Mouse (Mus musculus): ENCODE results near the gene Olfr967. TPM values are rescaled to one million over a fixed set of nuclear protein-coding genes. Genes with fewer than 3 reads are reported as not detected.

Gene Olfr967
- total and polyA plus RNA-seq, 3 experiments, result 0.16 TPM; not detected in 2

- no peak overlapping the region for H3K4me3 ChIP-seq (ENCODE audit: low read depth, low read length)
- no peak for DNase-seq (ENCODE audit: low spot score)
- no peak for TF ChIP-seq TAL1 (conservative IDR thresholded peaks at IDR 0.05; ENCODE audit: low read depth, low read length)
- TF ChIP-seq GATA1 (IDR thresholded peaks at IDR 0.05; ENCODE audit: borderline replicate concordance, low read length), result no peak
- TF ChIP-seq POLR2AphosphoS5 (IDR thresholded peaks at IDR 0.05; ENCODE audit: insufficient replicate concordance, low read depth, low read length), result no peak
- no peak for TF ChIP-seq CTCF (IDR thresholded peaks at IDR 0.05; ENCODE audit: low read depth, low read length)
- no peak for ATAC-seq (ENCODE audit: extremely low read depth, insufficient number of reproducible peaks, low FRiP score, poor library complexity, severe bottlenecking)
- no peaks in the 10 kb centered on the region for H3K27me3 ChIP-seq (ENCODE audit: insufficient read depth, low read length)
- peaks cover 2% of the 10 kb centered on the region; the same call in 1 of the 2 replicates for H3K9me3 ChIP-seq (replicated peaks)
- no peaks in the 10 kb centered on the region for H3K36me3 ChIP-seq (replicated peaks)
- H3K4me1 ChIP-seq (ENCODE audit: insufficient read depth, low read depth, low read length), result no peaks in the 10 kb centered on the region
These were observed 5.3 kb upstream of the Olfr967 start for GRCm38 (mm10) chr9:39740741-39741140.

- no peak for DNase-seq (ENCODE audit: low spot score)
- H3K27me3 ChIP-seq (ENCODE audit: insufficient read depth, low read length), result no peaks in the 10 kb centered on the region
- no peaks in the 10 kb centered on the region for H3K36me3 ChIP-seq (replicated peaks)
- peaks cover 2% of the 10 kb centered on the region; the same call in 1 of the 2 replicates for H3K9me3 ChIP-seq (replicated peaks)
- no peak for TF ChIP-seq GATA1 (IDR thresholded peaks at IDR 0.05; ENCODE audit: borderline replicate concordance, low read length)
- TF ChIP-seq POLR2AphosphoS5 (IDR thresholded peaks at IDR 0.05; ENCODE audit: insufficient replicate concordance, low read depth, low read length), result no peak
- no peak for TF ChIP-seq TAL1 (conservative IDR thresholded peaks at IDR 0.05; ENCODE audit: low read depth, low read length)
- no peak for TF ChIP-seq GATA2 (IDR thresholded peaks at IDR 0.05; ENCODE audit: borderline replicate concordance, low read depth, low read length)
- TF ChIP-seq CTCF (IDR thresholded peaks at IDR 0.05; ENCODE audit: low read depth, low read length), result no peak
- no peak for ATAC-seq (ENCODE audit: extremely low read depth, insufficient number of reproducible peaks, low FRiP score, poor library complexity, severe bottlenecking)
- no peak overlapping the region for H3K4me3 ChIP-seq (ENCODE audit: low read depth, low read length)
- no peaks in the 10 kb centered on the region for H3K4me1 ChIP-seq (ENCODE audit: insufficient read depth, low read depth, low read length)
These were observed 379 bp downstream of the Olfr967 start for GRCm38 (mm10) chr9:39746428-39746827.

- DNase-seq (ENCODE audit: low spot score), result no peak
- no peak for ATAC-seq (ENCODE audit: extremely low read depth, insufficient number of reproducible peaks, low FRiP score, poor library complexity, severe bottlenecking)
- H3K4me3 ChIP-seq (ENCODE audit: low read depth, low read length), result no peak within 1 kb of the TSS
- no peaks in the 10 kb centered on the region for H3K27me3 ChIP-seq (ENCODE audit: insufficient read depth, low read length)
- H3K9me3 ChIP-seq (replicated peaks), result no peaks in the 10 kb centered on the region
- H3K4me1 ChIP-seq (ENCODE audit: insufficient read depth, low read depth, low read length), result no peaks in the 10 kb centered on the region
- TF ChIP-seq POLR2AphosphoS5 (IDR thresholded peaks at IDR 0.05; ENCODE audit: insufficient replicate concordance, low read depth, low read length), result no peak
- no peak for TF ChIP-seq CTCF (IDR thresholded peaks at IDR 0.05; ENCODE audit: low read depth, low read length)
- TF ChIP-seq TAL1 (conservative IDR thresholded peaks at IDR 0.05; ENCODE audit: low read depth, low read length), result no peak
- no peak for TF ChIP-seq GATA1 (IDR thresholded peaks at IDR 0.05; ENCODE audit: borderline replicate concordance, low read length)
- no peak for TF ChIP-seq GATA2 (IDR thresholded peaks at IDR 0.05; ENCODE audit: borderline replicate concordance, low read depth, low read length)
- H3K36me3 ChIP-seq (replicated peaks), result no peaks in the 10 kb centered on the region
These were observed 37.1 kb downstream of the Olfr967 start, which contains the start of gene Olfr968 for GRCm38 (mm10) chr9:39783153-39783552. Olfr968 (minus strand) TSS chr9:39783253.

GRCm38 (mm10) chr9:39790558-39790957 lies 44.5 kb downstream of the Olfr967 start, which contains the start of gene Olfr969:
Olfr969 (plus strand) TSS chr9:39790945.
- ATAC-seq (ENCODE audit: extremely low read depth, insufficient number of reproducible peaks, low FRiP score, poor library complexity, severe bottlenecking) (no peak), DNase-seq (ENCODE audit: low spot score) (no peak)
- Histone ChIP-seq H3K4me3 (ENCODE audit: low read depth, low read length) (no peak within 1 kb of the TSS), H3K4me1 (ENCODE audit: insufficient read depth, low read depth, low read length) (no peaks in the 10 kb centered on the region), H3K9me3 (replicated peaks) (no peaks in the 10 kb centered on the region), H3K27me3 (ENCODE audit: insufficient read depth, low read length) (no peaks in the 10 kb centered on the region), H3K36me3 (replicated peaks) (no peaks in the 10 kb centered on the region)
- TF ChIP-seq TAL1 (conservative IDR thresholded peaks at IDR 0.05; ENCODE audit: low read depth, low read length) (no peak), GATA1 (IDR thresholded peaks at IDR 0.05; ENCODE audit: borderline replicate concordance, low read length) (no peak), POLR2AphosphoS5 (IDR thresholded peaks at IDR 0.05; ENCODE audit: insufficient replicate concordance, low read depth, low read length) (no peak), GATA2 (IDR thresholded peaks at IDR 0.05; ENCODE audit: borderline replicate concordance, low read depth, low read length) (no peak), CTCF (IDR thresholded peaks at IDR 0.05; ENCODE audit: low read depth, low read length) (no peak)

Other genes starting within 250 kb of the Olfr967 start
Only the 20 nearest of the 21 such genes appear.
- not detected in 2 replicates for gene Olfr957, start 230.4 kb upstream of the Olfr967 start, total RNA-seq (2014; fragmentation: Nextera tagmentation)
- gene Olfr957, start 230.4 kb upstream of the Olfr967 start, total RNA-seq (2017), result 0.22 TPM in 1 of 2 replicates, not detected in the other
- not detected in 2 replicates for gene Olfr957, start 230.4 kb upstream of the Olfr967 start, polyA plus RNA-seq (2012)
- not detected in 2 replicates for gene Olfr958, start 192.2 kb upstream of the Olfr967 start, total RNA-seq (2014; fragmentation: Nextera tagmentation)
- gene Olfr958, start 192.2 kb upstream of the Olfr967 start, total RNA-seq (2017), result 0.06 and 0.11 TPM in 2 replicates
- gene Olfr958, start 192.2 kb upstream of the Olfr967 start, polyA plus RNA-seq (2012), result not detected in 2 replicates
- not detected in 2 replicates for gene Olfr959, start 170.7 kb upstream of the Olfr967 start, total RNA-seq (2014; fragmentation: Nextera tagmentation)
- 0.05 and 0.23 TPM in 2 replicates for gene Olfr959, start 170.7 kb upstream of the Olfr967 start, total RNA-seq (2017)
- not detected in 2 replicates for gene Olfr959, start 170.7 kb upstream of the Olfr967 start, polyA plus RNA-seq (2012)
- gene AW551984, start 141.8 kb upstream of the Olfr967 start, total RNA-seq (2014; fragmentation: Nextera tagmentation), result not detected in 2 replicates
- 0.27 TPM in 1 of 2 replicates, not detected in the other for gene AW551984, start 141.8 kb upstream of the Olfr967 start, total RNA-seq (2017)
- gene AW551984, start 141.8 kb upstream of the Olfr967 start, polyA plus RNA-seq (2012), result not detected in 2 replicates
- not detected in 2 replicates for gene Olfr148, start 135.6 kb upstream of the Olfr967 start, total RNA-seq (2014; fragmentation: Nextera tagmentation)
- 0.12 TPM in 1 of 2 replicates, not detected in the other for gene Olfr148, start 135.6 kb upstream of the Olfr967 start, total RNA-seq (2017)
- not detected in 2 replicates for gene Olfr148, start 135.6 kb upstream of the Olfr967 start, polyA plus RNA-seq (2012)
- gene Olfr960, start 124.9 kb upstream of the Olfr967 start, total RNA-seq (2014; fragmentation: Nextera tagmentation), result not detected in 2 replicates
- gene Olfr960, start 124.9 kb upstream of the Olfr967 start, total RNA-seq (2017), result 0.49 TPM in 1 of 2 replicates, not detected in the other
- gene Olfr960, start 124.9 kb upstream of the Olfr967 start, polyA plus RNA-seq (2012), result not detected in 2 replicates
- gene Olfr961, start 101.2 kb upstream of the Olfr967 start, total RNA-seq (2014; fragmentation: Nextera tagmentation), result not detected in 2 replicates
- 0.11 and 0.12 TPM in 2 replicates for gene Olfr961, start 101.2 kb upstream of the Olfr967 start, total RNA-seq (2017)
- gene Olfr961, start 101.2 kb upstream of the Olfr967 start, polyA plus RNA-seq (2012), result not detected in 2 replicates
- gene Olfr963, start 79.0 kb upstream of the Olfr967 start, total RNA-seq (2014; fragmentation: Nextera tagmentation), result not detected in 2 replicates
- 0.06 TPM in 1 of 2 replicates, not detected in the other for gene Olfr963, start 79.0 kb upstream of the Olfr967 start, total RNA-seq (2017)
- not detected in 2 replicates for gene Olfr963, start 79.0 kb upstream of the Olfr967 start, polyA plus RNA-seq (2012)
- not detected in 2 replicates for gene Olfr149, start 39.1 kb upstream of the Olfr967 start, total RNA-seq (2014; fragmentation: Nextera tagmentation)
- 0.17 TPM in 1 of 2 replicates, not detected in the other for gene Olfr149, start 39.1 kb upstream of the Olfr967 start, total RNA-seq (2017)
- gene Olfr149, start 39.1 kb upstream of the Olfr967 start, polyA plus RNA-seq (2012), result not detected in 2 replicates
- gene Olfr965, start 34.9 kb upstream of the Olfr967 start, total RNA-seq (2014; fragmentation: Nextera tagmentation), result not detected in 2 replicates
- gene Olfr965, start 34.9 kb upstream of the Olfr967 start, total RNA-seq (2017), result 0.23 TPM in 1 of 2 replicates, not detected in the other
- gene Olfr965, start 34.9 kb upstream of the Olfr967 start, polyA plus RNA-seq (2012), result not detected in 2 replicates
- not detected in 2 replicates for gene Olfr150, start 15.3 kb upstream of the Olfr967 start, total RNA-seq (2014; fragmentation: Nextera tagmentation)
- 0.11 TPM in 1 of 2 replicates, not detected in the other for gene Olfr150, start 15.3 kb upstream of the Olfr967 start, total RNA-seq (2017)
- not detected in 2 replicates for gene Olfr150, start 15.3 kb upstream of the Olfr967 start, polyA plus RNA-seq (2012)
- gene Olfr968, start 37.0 kb downstream of the Olfr967 start, total RNA-seq (2014; fragmentation: Nextera tagmentation), result not detected in 2 replicates
- gene Olfr968, start 37.0 kb downstream of the Olfr967 start, total RNA-seq (2017), result 0.06 and 0.11 TPM in 2 replicates
- gene Olfr968, start 37.0 kb downstream of the Olfr967 start, polyA plus RNA-seq (2012), result not detected in 2 replicates
- not detected in 2 replicates for gene Olfr969, start 44.7 kb downstream of the Olfr967 start, total RNA-seq (2014; fragmentation: Nextera tagmentation)
- gene Olfr969, start 44.7 kb downstream of the Olfr967 start, total RNA-seq (2017), result not detected in 2 replicates
- gene Olfr969, start 44.7 kb downstream of the Olfr967 start, polyA plus RNA-seq (2012), result not detected in 2 replicates
- not detected in 2 replicates for gene Olfr970, start 62.6 kb downstream of the Olfr967 start, total RNA-seq (2014; fragmentation: Nextera tagmentation)
- 0.33 TPM in 1 of 2 replicates, not detected in the other for gene Olfr970, start 62.6 kb downstream of the Olfr967 start, total RNA-seq (2017)
- not detected in 2 replicates for gene Olfr970, start 62.6 kb downstream of the Olfr967 start, polyA plus RNA-seq (2012)
- not detected in 2 replicates for gene Olfr971, start 90.6 kb downstream of the Olfr967 start, total RNA-seq (2014; fragmentation: Nextera tagmentation)
- gene Olfr971, start 90.6 kb downstream of the Olfr967 start, total RNA-seq (2017), result not detected in 2 replicates
- not detected in 2 replicates for gene Olfr971, start 90.6 kb downstream of the Olfr967 start, polyA plus RNA-seq (2012)
- gene Olfr972, start 120.2 kb downstream of the Olfr967 start, total RNA-seq (2014; fragmentation: Nextera tagmentation), result not detected in 2 replicates
- 0.44 TPM in 1 of 2 replicates, not detected in the other for gene Olfr972, start 120.2 kb downstream of the Olfr967 start, total RNA-seq (2017)
- gene Olfr972, start 120.2 kb downstream of the Olfr967 start, polyA plus RNA-seq (2012), result not detected in 2 replicates
- not detected in 2 replicates for gene Olfr229, start 161.1 kb downstream of the Olfr967 start, total RNA-seq (2014; fragmentation: Nextera tagmentation)
- 0.16 TPM in 1 of 2 replicates, not detected in the other for gene Olfr229, start 161.1 kb downstream of the Olfr967 start, total RNA-seq (2017)
- gene Olfr229, start 161.1 kb downstream of the Olfr967 start, polyA plus RNA-seq (2012), result not detected in 2 replicates
- not detected in 2 replicates for gene Olfr974, start 191.3 kb downstream of the Olfr967 start, total RNA-seq (2014; fragmentation: Nextera tagmentation)
- not detected in 2 replicates for gene Olfr974, start 191.3 kb downstream of the Olfr967 start, total RNA-seq (2017)
- not detected in 2 replicates for gene Olfr974, start 191.3 kb downstream of the Olfr967 start, polyA plus RNA-seq (2012)
- 0.38 TPM in 1 of 2 replicates, not detected in the other for gene Olfr975, start 205.8 kb downstream of the Olfr967 start, total RNA-seq (2014; fragmentation: Nextera tagmentation)
- gene Olfr975, start 205.8 kb downstream of the Olfr967 start, total RNA-seq (2017), result 0.22 and 0.29 TPM in 2 replicates
- gene Olfr975, start 205.8 kb downstream of the Olfr967 start, polyA plus RNA-seq (2012), result not detected in 2 replicates
- gene Olfr976, start 214.9 kb downstream of the Olfr967 start, total RNA-seq (2014; fragmentation: Nextera tagmentation), result not detected in 2 replicates
- gene Olfr976, start 214.9 kb downstream of the Olfr967 start, total RNA-seq (2017), result not detected in 2 replicates
- gene Olfr976, start 214.9 kb downstream of the Olfr967 start, polyA plus RNA-seq (2012), result not detected in 2 replicates

Measured in G1E (cell line).